Mouse (Mus musculus) midbrain, embryonic 15.5 days (tissue): Measurements from ENCODE around the gene Ifngr2. TPM values are rescaled to one million over a fixed set of nuclear protein-coding genes. Genes with fewer than 3 reads are reported as not detected.

Experiments
- ATAC-seq: fragments of 200-750 bp; cut with Nextera tagmentation; replicated peaks from 2 replicates; pipeline ENCODE4 v1.8.0; 2017; ENCODE audit warnings: moderate TSS enrichment
- H3K27ac ChIP-seq: fragments of 300-500 bp; sonication (generic); 2 replicates; pipeline ENCODE4 v1.5.1; 2015; ENCODE audit warnings: mild to moderate bottlenecking, inconsistent platforms
- H3K27me3 ChIP-seq: fragments of 300-500 bp; sonication (generic); replicated peaks from 2 replicates; pipeline ENCODE4 v1.6.1; 2015; ENCODE audit warnings: inconsistent platforms
- H3K36me3 ChIP-seq: fragments of 300-500 bp; sonication (generic); replicated peaks from 2 replicates; pipeline ENCODE4 v1.6.1; 2015; ENCODE audit warnings: inconsistent platforms
- H3K4me1 ChIP-seq: fragments of 300-500 bp; sonication (generic); 2 replicates; pipeline ENCODE4 v1.6.1; 2015; ENCODE audit warnings: inconsistent platforms
- H3K4me2 ChIP-seq: fragments of 300-500 bp; sonication (generic); 2 replicates; pipeline ENCODE4 v1.6.1; 2015; ENCODE audit warnings: inconsistent platforms, mild to moderate bottlenecking, moderate library complexity
- H3K4me3 ChIP-seq: fragments of 300-500 bp; sonication (generic); 2 replicates; pipeline ENCODE4 v1.5.1; 2015; ENCODE audit warnings: mild to moderate bottlenecking, inconsistent platforms
- H3K9ac ChIP-seq: fragments of 300-500 bp; sonication (generic); 2 replicates; pipeline ENCODE4 v1.6.1; 2015; ENCODE audit warnings: mild to moderate bottlenecking, inconsistent platforms
- H3K9me3 ChIP-seq: fragments of 300-500 bp; sonication (generic); 2 replicates; pipeline ENCODE4 v1.6.1; 2016; ENCODE audit warnings: inconsistent platforms
- WGBS: fragments of 180-500 bp; shearing (Covaris S2); methylation state at CpG from one replicate; pipeline ENCODE4 v1.1.7; 2015; ENCODE audit warnings: mixed read lengths; 5-methylcytosine and 5-hydroxymethylcytosine counted together
- polyA plus RNA-seq: library from polyadenylated mRNA; unstranded; fragments of >200 nt; fragmentation: Nextera tagmentation; extraction: Ambion mirVana; gene quantifications from 2 replicates; pipeline ENCODE4 v1.2.1, GENCODE M21; 2015

The Ifngr2 gene
- 92.5 and 94.2 TPM in 2 replicates for polyA plus RNA-seq

- Histone ChIP-seq H3K9me3 (no peaks in the 10 kb centered on the region), H3K4me1 (peaks cover 25% of the 10 kb centered on the region), H3K27me3 (no peaks in the 10 kb centered on the region), H3K4me3 (peak within 1 kb of the TSS; percentile 78), H3K9ac (peak within 1 kb of the TSS; percentile 91), H3K36me3 (no peaks in the 10 kb centered on the region), H3K27ac (peak within 1 kb of the TSS; percentile 64), H3K4me2 (peak within 1 kb of the TSS; percentile 63)
- under 1% methylated on average over 56 of the region's 74 CpGs for whole genome bisulfite sequencing
- peak; percentile 87 for ATAC-seq
Observed at GRCm38 (mm10) chr16:91546836-91547741, at the start of gene Ifngr2. Gene Ifngr2 (plus strand): TSS chr16:91547072.

GRCm38 (mm10) chr16:91498041-91498440, 48.8 kb upstream of the Ifngr2 start:
- Histone ChIP-seq H3K9ac (no peak overlapping the region), H3K4me3 (no peak overlapping the region), H3K4me1 (no peaks in the 10 kb centered on the region), H3K9me3 (no peaks in the 10 kb centered on the region), H3K4me2 (no peak overlapping the region), H3K27ac (no peak overlapping the region), H3K36me3 (peaks cover 69% of the 10 kb centered on the region), H3K27me3 (no peaks in the 10 kb centered on the region)
- ATAC-seq: no peak
- WGBS: 91% methylated on average over 7 of the region's 7 CpGs

GRCm38 (mm10) chr16:91504701-91505100, 42.2 kb upstream of the Ifngr2 start:
- Histone ChIP-seq H3K36me3 (peaks cover 60% of the 10 kb centered on the region), H3K4me3 (no peak overlapping the region), H3K4me1 (no peaks in the 10 kb centered on the region), H3K9ac (no peak overlapping the region), H3K4me2 (no peak overlapping the region), H3K27me3 (no peaks in the 10 kb centered on the region), H3K27ac (no peak overlapping the region), H3K9me3 (no peaks in the 10 kb centered on the region)
- no peak for ATAC-seq
- WGBS: 94% methylated on average over 7 of the region's 7 CpGs

DNA sequence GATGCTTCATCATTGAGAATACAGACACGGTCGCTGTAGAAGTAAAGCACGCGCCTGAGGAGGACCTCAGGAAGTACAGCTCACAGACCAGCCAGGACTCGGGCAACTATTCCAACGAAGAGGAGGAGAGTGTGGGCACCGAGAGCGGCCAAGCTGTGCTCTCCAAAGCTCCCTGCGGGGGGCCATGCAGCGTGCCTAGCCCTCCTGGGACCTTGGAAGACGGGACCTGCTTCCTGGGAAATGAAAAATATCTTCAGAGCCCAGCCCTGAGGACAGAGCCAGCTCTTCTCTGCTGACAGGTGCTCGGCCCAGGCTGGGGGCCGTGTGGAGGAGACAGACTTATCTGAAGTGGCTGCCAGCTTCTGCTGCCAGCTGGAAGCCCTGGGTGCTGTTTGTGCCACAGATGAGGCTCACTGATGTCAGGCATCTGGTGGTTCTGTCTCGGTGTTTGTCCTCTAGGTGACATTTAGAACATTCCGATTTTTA, 41.7 kb upstream of the Ifngr2 start:
- Histone ChIP-seq H3K27me3 (no peaks in the 10 kb centered on the region), H3K4me1 (no peaks in the 10 kb centered on the region), H3K4me3 (no peak overlapping the region), H3K36me3 (peaks cover 59% of the 10 kb centered on the region), H3K27ac (no peak overlapping the region), H3K9me3 (no peaks in the 10 kb centered on the region), H3K4me2 (no peak overlapping the region), H3K9ac (no peak overlapping the region)
- WGBS: 87% methylated on average over 15 of the region's 15 CpGs
- ATAC-seq: no peak

GRCm38 (mm10) chr16:91506396-91506795, 40.5 kb upstream of the Ifngr2 start:
- H3K9me3 ChIP-seq: no peaks in the 10 kb centered on the region

GRCm38 (mm10) chr16:91512161-91512787, 34.6 kb upstream of the Ifngr2 start:
- no peaks in the 10 kb centered on the region for H3K9me3 ChIP-seq
- 0 out of 2 replicates have a peak, but pooled peaks cover 3% of the 10 kb centered on the region for H3K36me3 ChIP-seq
- H3K4me3 ChIP-seq: no peak overlapping the region
- 0 out of 2 replicates have a peak, but pooled peaks have one; percentile 52 for ATAC-seq
- no peak overlapping the region for H3K27ac ChIP-seq
- 37% methylated on average over 7 of the region's 7 CpGs for WGBS
- H3K27me3 ChIP-seq: no peaks in the 10 kb centered on the region
- H3K4me1 ChIP-seq: no peaks in the 10 kb centered on the region
- H3K4me2 ChIP-seq: no peak overlapping the region
- H3K9ac ChIP-seq: no peak overlapping the region

More at GRCm38 (mm10) chr16:91506396-91506795, 40.5 kb upstream of the Ifngr2 start:
- Histone ChIP-seq H3K9ac (no peak overlapping the region), H3K36me3 (peaks cover 51% of the 10 kb centered on the region), H3K27me3 (no peaks in the 10 kb centered on the region), H3K4me2 (no peak overlapping the region), H3K4me3 (no peak overlapping the region), H3K4me1 (no peaks in the 10 kb centered on the region), H3K27ac (no peak overlapping the region)
- ATAC-seq: no peak
- WGBS: 95% methylated on average over 12 of the region's 12 CpGs

DNA sequence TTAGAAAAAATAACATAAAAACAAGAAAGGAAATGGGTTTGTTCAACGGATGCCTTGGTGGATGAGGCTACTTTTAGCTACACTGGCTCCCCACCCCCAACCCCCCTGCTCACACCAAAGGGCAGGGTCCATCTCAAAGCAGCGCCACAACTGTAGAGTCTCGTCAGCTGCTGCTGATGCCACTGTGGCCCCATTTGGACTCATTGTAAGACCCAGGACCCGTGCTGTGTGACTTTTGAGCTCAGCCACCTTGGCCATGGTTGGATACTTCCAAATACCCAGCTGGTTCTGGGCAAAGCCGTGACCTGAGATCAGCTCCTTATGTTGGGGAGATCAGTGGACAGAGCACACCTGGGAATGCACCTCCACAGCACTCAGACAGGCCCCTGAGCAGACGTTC, 33.8 kb upstream of the Ifngr2 start:
- Histone ChIP-seq H3K4me2 (no peak overlapping the region), H3K9me3 (no peaks in the 10 kb centered on the region), H3K4me3 (no peak overlapping the region), H3K9ac (no peak overlapping the region), H3K27ac (no peak overlapping the region), H3K4me1 (no peaks in the 10 kb centered on the region), H3K27me3 (no peaks in the 10 kb centered on the region), H3K36me3 (0 out of 2 replicates have a peak, but pooled peaks cover 3% of the 10 kb centered on the region)
- no peak for ATAC-seq
- 85% methylated on average over 6 of the region's 6 CpGs for WGBS

- no peak for ATAC-seq
- H3K9me3 ChIP-seq: no peaks in the 10 kb centered on the region
- no peak overlapping the region for H3K9ac ChIP-seq
- no peak overlapping the region for H3K4me2 ChIP-seq
- no peaks in the 10 kb centered on the region for H3K27me3 ChIP-seq
- H3K36me3 ChIP-seq: no peaks in the 10 kb centered on the region
- H3K4me3 ChIP-seq: no peak overlapping the region
- no peaks in the 10 kb centered on the region for H3K4me1 ChIP-seq
- WGBS: 90% methylated on average over 7 of the region's 7 CpGs
- H3K27ac ChIP-seq: no peak overlapping the region
Observed at GRCm38 (mm10) chr16:91517020-91517419, 29.9 kb upstream of the Ifngr2 start.

DNA sequence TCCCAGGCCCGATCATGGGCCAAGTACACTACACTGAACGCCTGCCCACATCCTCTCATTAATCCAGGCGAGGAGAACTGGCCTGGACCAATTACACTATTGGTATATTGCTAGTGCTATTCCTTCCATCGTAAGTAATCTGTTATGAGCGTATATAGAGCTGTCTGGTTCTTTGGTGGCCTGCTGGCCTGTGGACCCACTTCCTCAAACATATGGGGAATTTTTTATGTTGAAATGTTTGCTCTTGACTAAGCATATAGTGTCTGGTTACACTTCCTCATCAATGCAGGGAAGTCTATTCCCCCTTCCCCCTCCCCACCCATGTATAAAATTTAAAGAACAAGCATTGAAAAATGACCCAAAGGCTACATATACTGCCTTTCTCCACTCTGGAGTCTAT, 24.8 kb upstream of the Ifngr2 start:
- no peak overlapping the region for H3K4me3 ChIP-seq
- WGBS: 86% methylated on average over 5 of the region's 5 CpGs

DNA sequence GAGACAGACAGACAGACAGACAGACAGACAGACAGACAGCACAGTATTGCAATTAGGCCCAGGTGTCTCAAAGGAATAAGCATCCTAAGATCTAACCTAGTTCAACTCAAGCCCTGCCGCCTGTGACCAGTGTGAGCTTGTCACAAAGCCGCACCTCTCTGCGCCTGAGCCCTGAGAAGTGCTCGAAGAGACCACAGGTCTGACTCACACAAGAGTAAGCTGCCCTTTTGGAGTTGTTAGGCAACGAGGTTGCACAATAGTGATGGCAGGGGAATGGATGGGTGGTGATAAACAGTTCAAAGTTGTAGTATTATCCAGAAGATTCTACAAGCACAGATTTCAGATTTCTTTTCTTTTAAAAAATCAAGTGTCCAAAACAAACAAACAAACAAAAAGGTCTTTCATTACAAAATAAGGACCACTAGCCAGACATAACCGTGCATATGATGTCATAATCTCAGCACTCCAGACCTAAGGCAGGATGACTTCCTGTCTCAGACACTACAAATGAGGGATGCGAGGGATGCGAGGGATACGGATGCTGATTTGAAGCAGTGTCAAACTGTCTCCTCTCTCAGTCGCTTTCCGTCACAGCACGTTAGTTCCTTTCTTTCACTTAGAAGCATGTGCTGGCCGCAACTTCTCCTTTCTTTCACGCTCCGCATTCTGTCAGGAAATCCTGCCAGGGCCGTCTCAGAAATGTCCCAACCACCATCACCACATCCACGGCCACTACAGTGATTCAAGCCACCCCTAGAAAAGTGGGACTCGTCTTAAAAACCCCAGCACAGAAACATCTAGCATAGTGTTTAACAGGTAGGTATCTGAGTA, 24.2 kb upstream of the Ifngr2 start:
- H3K4me3 ChIP-seq: no peak overlapping the region
- H3K27ac ChIP-seq: no peak overlapping the region
- H3K4me1 ChIP-seq: no peaks in the 10 kb centered on the region
- H3K27me3 ChIP-seq: no peaks in the 10 kb centered on the region
- no peaks in the 10 kb centered on the region for H3K36me3 ChIP-seq
- no peaks in the 10 kb centered on the region for H3K9me3 ChIP-seq
- WGBS: 57% methylated on average over 18 of the region's 18 CpGs
- H3K4me2 ChIP-seq: no peak overlapping the region
- H3K9ac ChIP-seq: no peak overlapping the region
- no peak for ATAC-seq

More for the DNA sequence above, 24.8 kb upstream of the Ifngr2 start:
- Histone ChIP-seq H3K27me3 (no peaks in the 10 kb centered on the region), H3K9ac (no peak overlapping the region), H3K4me2 (no peak overlapping the region), H3K9me3 (no peaks in the 10 kb centered on the region), H3K27ac (no peak overlapping the region), H3K4me1 (no peaks in the 10 kb centered on the region), H3K36me3 (no peaks in the 10 kb centered on the region)
- ATAC-seq: no peak

GRCm38 (mm10) chr16:91524206-91524605, 22.7 kb upstream of the Ifngr2 start:
- no peaks in the 10 kb centered on the region for H3K9me3 ChIP-seq
- H3K4me1 ChIP-seq: no peaks in the 10 kb centered on the region
- WGBS: 91% methylated on average over 5 of the region's 5 CpGs
- no peak overlapping the region for H3K9ac ChIP-seq
- H3K27me3 ChIP-seq: no peaks in the 10 kb centered on the region
- no peak for ATAC-seq
- no peak overlapping the region for H3K4me2 ChIP-seq
- H3K36me3 ChIP-seq: no peaks in the 10 kb centered on the region
- H3K27ac ChIP-seq: no peak overlapping the region
- no peak overlapping the region for H3K4me3 ChIP-seq

- Histone ChIP-seq H3K9me3 (no peaks in the 10 kb centered on the region), H3K27ac (no peak overlapping the region), H3K36me3 (no peaks in the 10 kb centered on the region), H3K4me1 (no peaks in the 10 kb centered on the region), H3K4me3 (no peak overlapping the region), H3K4me2 (no peak overlapping the region), H3K9ac (no peak overlapping the region), H3K27me3 (no peaks in the 10 kb centered on the region)
- 97% methylated on average over 6 of the region's 6 CpGs for WGBS
- ATAC-seq: no peak
Observed at GRCm38 (mm10) chr16:91526274-91526673, 20.6 kb upstream of the Ifngr2 start.
